Mouse (Mus musculus) embryonic facial prominence, embryonic 11.5 days (tissue): ENCODE results near the gene Inpp4a. TPM values are rescaled to one million over a fixed set of nuclear protein-coding genes. Genes with fewer than 3 reads are reported as not detected.

Experiments
- ATAC-seq: fragments of 200-750 bp; cut with Nextera tagmentation; replicated peaks from 2 replicates; pipeline ENCODE4 v1.8.0; 2017; ENCODE audit warnings: low read depth; ENCODE audit not compliant: insufficient number of reproducible peaks, low FRiP score, low TSS enrichment
- DNase-seq: peaks from one replicate; pipeline ENCODE4 v3.0.0-alpha.2; 2015; ENCODE audit warnings: low spot score
- H3K27ac ChIP-seq: fragments of 300-500 bp; sonication (generic); replicated peaks from 2 replicates; pipeline ENCODE4 v1.5.1; 2014; ENCODE audit warnings: mild to moderate bottlenecking, low read depth, low read length, control low read depth
- H3K27me3 ChIP-seq: fragments of 300-500 bp; sonication (generic); 2 replicates; pipeline ENCODE4 v1.6.1; 2014; ENCODE audit warnings: mild to moderate bottlenecking, low read length, moderate library complexity, mixed read lengths; ENCODE audit not compliant: control insufficient read depth, insufficient read depth
- H3K36me3 ChIP-seq: fragments of 300-500 bp; sonication (generic); replicated peaks from 2 replicates; pipeline ENCODE4 v1.6.1; 2014; ENCODE audit warnings: low read depth, mild to moderate bottlenecking, low read length, moderate library complexity, mixed read lengths; ENCODE audit not compliant: control insufficient read depth, insufficient read depth
- H3K4me1 ChIP-seq: fragments of 300-500 bp; sonication (generic); 2 replicates; pipeline ENCODE4 v1.6.1; 2014; ENCODE audit warnings: low read length, mixed read lengths; ENCODE audit not compliant: control insufficient read depth, insufficient read depth
- H3K4me2 ChIP-seq: fragments of 300-500 bp; sonication (generic); 2 replicates; pipeline ENCODE4 v1.6.1; 2014; ENCODE audit warnings: low read depth, mild to moderate bottlenecking, control low read depth, low read length, moderate library complexity
- H3K4me3 ChIP-seq: fragments of 300-500 bp; sonication (generic); 2 replicates; pipeline ENCODE4 v1.5.1; 2014; ENCODE audit warnings: low read depth, low read length, control low read depth
- H3K9ac ChIP-seq: fragments of 300-500 bp; sonication (generic); replicated peaks from 2 replicates; pipeline ENCODE4 v1.6.1; 2014; ENCODE audit warnings: mild to moderate bottlenecking, control low read depth, low read length
- H3K9me3 ChIP-seq: fragments of 300-500 bp; sonication (generic); replicated peaks from 2 replicates; pipeline ENCODE4 v1.6.1; 2016; ENCODE audit warnings: mild to moderate bottlenecking, low read length, inconsistent platforms, mixed read lengths; ENCODE audit not compliant: control insufficient read depth
- WGBS: fragments of 180-500 bp; shearing (Covaris S2); extraction: QIAGEN DNeasy Blood & Tissue Kit; methylation state at CpG from one replicate; pipeline ENCODE4 v1.1.7; 2014; 5-methylcytosine and 5-hydroxymethylcytosine counted together
- polyA plus RNA-seq: library from polyadenylated mRNA; unstranded; fragments of >200 nt; fragmentation: Nextera tagmentation; extraction: Ambion mirVana; gene quantifications from 2 replicates; pipeline ENCODE4 v1.2.1, GENCODE M21; 2014

Inpp4a gene
- polyA plus RNA-seq, 1 experiment from 2014 or later = 14.3 TPM

GRCm38 (mm10) chr1:37339144-37339543 lies 39.5 kb downstream of the Inpp4a start:
- H3K4me1 ChIP-seq = no peaks in the 10 kb centered on the region
- H3K4me2 ChIP-seq = no peak overlapping the region
- no peak overlapping the region for H3K4me3 ChIP-seq
- no peak for DNase-seq
- no peak overlapping the region for H3K27ac ChIP-seq
- no peaks in the 10 kb centered on the region for H3K36me3 ChIP-seq
- ATAC-seq = no peak
- H3K27me3 ChIP-seq = no peaks in the 10 kb centered on the region
- no peak overlapping the region for H3K9ac ChIP-seq
- no peaks in the 10 kb centered on the region for H3K9me3 ChIP-seq
- WGBS = 90% methylated on average over 8 of the region's 8 CpGs

- H3K27me3 ChIP-seq = no peaks in the 10 kb centered on the region
- no peak for ATAC-seq
- H3K4me3 ChIP-seq = no peak overlapping the region
- no peak overlapping the region for H3K4me2 ChIP-seq
- H3K4me1 ChIP-seq = no peaks in the 10 kb centered on the region
- H3K9ac ChIP-seq = no peak overlapping the region
- H3K9me3 ChIP-seq = no peaks in the 10 kb centered on the region
- no peak overlapping the region for H3K27ac ChIP-seq
- H3K36me3 ChIP-seq = no peaks in the 10 kb centered on the region
- no peak for DNase-seq
- 62% methylated on average over 5 of the region's 5 CpGs for WGBS
These were observed 41.7 kb downstream of the Inpp4a start for GRCm38 (mm10) chr1:37341347-37341746.

- Histone ChIP-seq H3K4me1 (no peaks in the 10 kb centered on the region), H3K27me3 (no peaks in the 10 kb centered on the region), H3K36me3 (no peaks in the 10 kb centered on the region), H3K9me3 (no peaks in the 10 kb centered on the region), H3K27ac (no peak overlapping the region), H3K4me3 (no peak overlapping the region), H3K4me2 (no peak overlapping the region), H3K9ac (no peak overlapping the region)
- 73% methylated on average over 4 of the region's 4 CpGs for WGBS
- DNase-seq (no peak), ATAC-seq (no peak)
These were observed 42.2 kb downstream of the Inpp4a start for GRCm38 (mm10) chr1:37341914-37342313.

GRCm38 (mm10) chr1:37342524-37342923 lies 42.9 kb downstream of the Inpp4a start:
- Histone ChIP-seq H3K36me3 (no peaks in the 10 kb centered on the region), H3K4me2 (no peak overlapping the region), H3K9ac (no peak overlapping the region), H3K4me3 (no peak overlapping the region), H3K9me3 (no peaks in the 10 kb centered on the region), H3K27me3 (no peaks in the 10 kb centered on the region), H3K4me1 (no peaks in the 10 kb centered on the region), H3K27ac (no peak overlapping the region)
- ATAC-seq (no peak), DNase-seq (no peak)
- 90% methylated on average over 8 of the region's 8 CpGs for WGBS

- H3K9ac ChIP-seq = no peak overlapping the region
- H3K4me1 ChIP-seq = no peaks in the 10 kb centered on the region
- no peak overlapping the region for H3K4me3 ChIP-seq
- H3K9me3 ChIP-seq = no peaks in the 10 kb centered on the region
- no peaks in the 10 kb centered on the region for H3K36me3 ChIP-seq
- H3K27me3 ChIP-seq = no peaks in the 10 kb centered on the region
- no peak overlapping the region for H3K4me2 ChIP-seq
- 89% methylated on average over 3 of the region's 3 CpGs for WGBS
- DNase-seq (no peak), ATAC-seq (no peak)
- H3K27ac ChIP-seq = no peak overlapping the region
These were observed 43.6 kb downstream of the Inpp4a start for GRCm38 (mm10) chr1:37343265-37343664.

GRCm38 (mm10) chr1:37344223-37344916 lies 44.7 kb downstream of the Inpp4a start:
- Histone ChIP-seq H3K4me3 (no peak overlapping the region), H3K36me3 (no peaks in the 10 kb centered on the region), H3K4me1 (no peaks in the 10 kb centered on the region), H3K27ac (no peak overlapping the region), H3K4me2 (no peak overlapping the region), H3K9me3 (no peaks in the 10 kb centered on the region), H3K27me3 (no peaks in the 10 kb centered on the region), H3K9ac (no peak overlapping the region)
- 90% methylated on average over 6 of the region's 6 CpGs for WGBS
- DNase-seq (no peak), ATAC-seq (no peak)

GRCm38 (mm10) chr1:37347361-37348080 lies 47.9 kb downstream of the Inpp4a start:
- ATAC-seq (no peak), DNase-seq (no peak)
- H3K9me3 ChIP-seq = no peaks in the 10 kb centered on the region
- no peak overlapping the region for H3K4me2 ChIP-seq
- no peaks in the 10 kb centered on the region for H3K4me1 ChIP-seq
- H3K27ac ChIP-seq = no peak overlapping the region
- no peaks in the 10 kb centered on the region for H3K27me3 ChIP-seq
- 66% methylated on average over 9 of the region's 9 CpGs for WGBS
- H3K4me3 ChIP-seq = no peak overlapping the region
- H3K36me3 ChIP-seq = no peaks in the 10 kb centered on the region
- H3K9ac ChIP-seq = no peak overlapping the region

GRCm38 (mm10) chr1:37350886-37351651 lies 51.4 kb downstream of the Inpp4a start:
- no peak overlapping the region for H3K27ac ChIP-seq
- H3K4me3 ChIP-seq = no peak overlapping the region
- peak; percentile 39; the same call in 1 of the 2 replicates for ATAC-seq
- no peaks in the 10 kb centered on the region for H3K36me3 ChIP-seq
- no peak overlapping the region for H3K4me2 ChIP-seq
- no peak overlapping the region for H3K9ac ChIP-seq
- no peak for DNase-seq
- H3K27me3 ChIP-seq = no peaks in the 10 kb centered on the region
- no peaks in the 10 kb centered on the region for H3K4me1 ChIP-seq
- WGBS = 53% methylated on average over 7 of the region's 7 CpGs
- H3K9me3 ChIP-seq = no peaks in the 10 kb centered on the region
